Mouse (Mus musculus) kidney, postnatal 14 days (tissue): ENCODE measurements around the gene Atp1a1.

Experiments used
- DNase-seq: peaks from one replicate; pipeline ENCODE4 v3.0.0; 2022; ENCODE audit warnings: mixed read lengths

Gene Atp1a1

DNA sequence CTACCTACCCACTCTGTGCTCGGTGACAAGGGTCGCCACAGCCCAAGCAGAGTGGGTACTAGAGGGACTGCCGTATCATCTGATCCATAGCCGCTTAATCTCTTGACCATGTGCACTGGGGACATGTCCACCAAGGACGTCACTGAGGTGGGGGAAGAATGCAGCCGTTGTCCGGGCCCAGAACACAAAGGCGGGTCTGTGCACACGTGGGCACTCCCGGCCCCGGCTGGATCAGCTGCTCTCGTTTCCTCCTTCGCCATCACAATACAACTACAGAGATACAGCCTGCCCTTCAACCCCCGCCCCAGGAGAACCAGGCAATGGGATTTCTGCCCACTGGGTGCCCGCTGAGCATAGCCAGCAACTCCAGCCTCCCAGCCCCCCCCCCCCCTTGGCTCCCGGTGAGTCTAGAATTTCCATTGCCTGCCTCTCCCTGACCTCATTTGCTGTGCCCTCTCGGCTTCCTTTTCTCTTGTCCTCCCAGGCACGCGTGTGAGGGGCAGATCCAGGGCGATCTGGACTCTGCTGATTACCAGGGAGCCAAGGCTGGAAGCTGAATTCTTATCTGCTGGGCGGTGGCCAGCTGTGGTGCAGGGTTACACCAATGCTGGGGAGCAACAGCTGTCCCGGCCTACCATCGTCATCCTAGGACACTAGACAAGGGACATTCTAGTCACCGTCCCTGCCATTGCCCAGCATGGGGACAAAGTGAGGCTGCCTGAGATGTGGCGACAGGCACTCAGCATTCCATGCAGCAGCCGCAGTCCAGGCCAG, 52.8 kb downstream of the Atp1a1 start:
- DNase-seq: no peak

DNA sequence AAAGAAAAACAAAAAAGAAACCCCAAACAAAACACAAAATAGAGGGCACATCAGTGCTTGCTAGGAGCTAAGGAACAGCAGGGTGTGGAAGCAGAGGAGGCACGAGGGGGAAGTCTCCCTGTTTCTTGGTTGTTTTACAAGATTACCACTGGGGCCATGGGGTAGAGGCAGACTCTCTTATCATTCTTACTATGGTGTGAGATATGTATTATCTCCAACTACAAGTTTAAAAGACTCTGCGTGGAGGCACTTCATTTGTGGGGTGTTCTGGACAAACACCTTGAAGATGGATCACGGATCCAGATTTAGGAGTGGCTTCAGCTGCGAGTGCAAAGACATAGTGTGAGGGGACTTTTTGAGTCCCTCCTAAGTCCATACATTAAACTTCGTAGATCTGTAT, 54.7 kb downstream of the Atp1a1 start:
- no peak for DNase-seq

DNA sequence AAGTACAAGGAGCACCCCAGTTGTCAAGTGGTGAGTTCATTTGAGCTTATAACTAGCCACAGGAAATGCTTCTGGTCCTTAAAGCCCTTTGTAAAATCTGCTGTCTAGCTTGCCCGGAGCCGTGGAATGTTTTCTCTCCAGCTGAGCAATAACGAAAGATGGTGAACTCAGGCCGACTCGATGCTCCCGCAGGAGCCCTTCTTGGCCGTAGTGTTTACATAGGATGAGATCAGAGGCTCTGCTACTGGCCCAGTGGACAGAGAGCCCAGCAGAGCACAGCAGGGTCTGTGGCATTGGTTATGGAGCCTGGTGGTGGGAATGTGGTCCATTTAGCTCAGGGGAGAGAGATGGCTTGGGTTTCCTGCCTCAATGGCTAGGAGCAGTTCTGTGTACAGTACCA, 60.4 kb downstream of the Atp1a1 start:
- peak; percentile 35 for DNase-seq

DNA sequence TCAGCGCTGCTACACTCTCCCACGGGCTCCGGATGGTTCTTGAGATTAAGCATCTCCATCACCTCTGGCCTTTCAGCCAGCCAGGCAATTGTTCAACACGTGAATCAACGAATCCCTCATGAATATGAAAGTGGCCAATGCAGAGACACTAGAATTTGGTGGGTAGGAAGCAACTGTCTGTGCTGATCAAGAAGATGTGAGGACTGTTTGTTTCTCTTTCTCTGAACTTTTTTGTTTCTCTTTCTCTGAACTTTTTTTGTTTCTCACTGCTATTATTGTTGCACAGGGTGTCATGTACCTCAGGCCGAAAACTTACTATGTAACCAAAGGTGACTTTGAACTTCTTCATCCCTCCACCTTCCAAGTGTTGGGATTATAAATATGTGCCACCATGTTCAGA, 62.9 kb downstream of the Atp1a1 start:
- DNase-seq: no peak

DNA sequence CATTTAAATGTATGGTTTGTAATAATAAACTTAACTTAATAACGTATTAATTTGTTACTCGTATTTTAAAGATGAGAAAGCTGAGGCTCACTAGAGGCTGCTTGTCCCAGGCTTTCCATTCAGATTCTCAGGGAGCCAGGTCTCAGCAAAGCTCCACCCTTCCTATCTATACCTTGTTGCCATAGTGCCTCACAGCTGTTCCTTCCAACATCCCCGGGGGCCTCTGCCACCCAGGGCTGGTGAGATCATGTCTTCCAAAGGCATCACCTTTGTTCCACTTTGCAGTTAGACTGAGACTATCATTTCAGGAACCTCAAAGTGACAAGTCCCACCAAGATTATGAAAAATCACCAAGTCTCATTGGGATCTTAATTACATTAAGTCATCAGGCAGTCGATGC, 63.9 kb downstream of the Atp1a1 start:
- DNase-seq: no peak

DNA sequence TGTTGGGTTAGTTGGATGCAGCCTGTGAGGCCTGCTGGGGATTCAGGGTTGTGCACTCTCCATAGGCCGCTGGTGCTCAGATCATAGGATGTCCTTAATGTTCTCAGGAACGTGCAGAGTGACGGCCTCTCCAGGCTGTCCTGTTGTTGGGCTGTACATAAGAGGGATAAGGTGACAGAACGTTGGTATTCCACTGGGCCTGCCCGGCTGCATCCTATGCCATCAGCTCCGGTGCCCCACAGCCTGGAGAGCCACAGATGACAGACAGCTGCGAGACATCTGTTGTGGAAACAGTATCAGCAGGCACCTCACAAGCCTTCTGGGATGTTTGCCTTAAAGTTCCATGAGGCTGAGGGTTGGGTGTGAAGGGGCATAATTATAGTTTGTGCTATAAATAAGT, 68.2 kb downstream of the Atp1a1 start:
- DNase-seq: no peak

DNA sequence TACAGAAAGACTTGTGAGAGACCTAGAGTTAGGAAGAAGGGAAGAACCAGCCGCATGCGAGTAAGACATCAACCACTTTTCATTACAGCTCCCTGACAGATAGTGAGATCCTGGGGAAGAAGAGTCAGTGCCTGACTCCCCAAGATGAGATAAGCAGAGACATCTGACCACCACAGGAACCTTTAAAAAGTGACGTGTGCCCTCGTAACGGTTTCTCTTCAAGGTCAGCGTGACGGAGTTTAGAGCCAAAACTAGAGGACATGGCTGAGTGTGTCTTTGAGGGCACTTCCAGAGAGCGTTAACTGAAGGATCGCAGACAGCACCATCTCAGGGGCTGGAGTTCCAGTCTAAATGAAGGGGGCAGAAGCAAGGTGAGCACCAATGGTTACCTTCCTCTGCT, 70.2 kb downstream of the Atp1a1 start:
- no peak for DNase-seq

DNA sequence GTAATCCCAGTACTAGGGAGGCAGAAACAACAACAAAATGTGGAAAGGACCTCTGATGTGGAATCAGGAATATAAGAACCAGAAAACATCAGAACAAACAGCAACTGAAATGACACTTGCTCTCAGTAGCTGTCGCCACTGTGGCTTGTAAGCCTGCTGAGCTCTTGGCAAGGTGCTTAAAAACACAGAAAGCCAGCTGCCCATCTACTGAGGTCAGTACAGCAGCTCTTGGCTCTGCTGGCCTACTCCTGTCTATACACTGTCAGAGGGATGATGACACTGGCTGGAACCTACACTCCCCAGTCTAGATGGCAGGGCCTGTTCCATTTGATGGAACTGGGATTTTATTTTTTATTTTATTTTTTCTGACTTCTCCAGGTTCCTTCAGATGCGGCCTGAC, 71.1 kb downstream of the Atp1a1 start:
- no peak for DNase-seq

DNA sequence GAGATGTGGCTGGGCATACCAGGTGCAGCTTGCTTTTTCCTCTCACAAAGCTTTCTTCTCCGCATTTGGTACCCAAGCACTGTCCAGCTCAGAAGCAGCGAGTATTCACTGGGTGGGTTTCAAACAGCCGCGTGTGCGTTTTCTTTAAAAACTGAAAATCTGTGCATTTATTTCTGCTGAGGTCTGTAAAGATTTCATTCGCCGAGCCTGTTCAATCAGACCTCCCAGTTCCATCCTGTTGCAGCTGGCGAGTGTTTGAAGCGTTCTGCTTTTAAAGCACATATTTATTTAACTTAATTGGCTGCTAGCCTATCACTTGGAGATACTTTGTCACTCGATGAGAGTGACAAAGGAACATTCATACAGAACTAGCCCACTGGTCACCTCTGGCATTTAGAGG, 73.6 kb downstream of the Atp1a1 start:
- DNase-seq: no peak

DNA sequence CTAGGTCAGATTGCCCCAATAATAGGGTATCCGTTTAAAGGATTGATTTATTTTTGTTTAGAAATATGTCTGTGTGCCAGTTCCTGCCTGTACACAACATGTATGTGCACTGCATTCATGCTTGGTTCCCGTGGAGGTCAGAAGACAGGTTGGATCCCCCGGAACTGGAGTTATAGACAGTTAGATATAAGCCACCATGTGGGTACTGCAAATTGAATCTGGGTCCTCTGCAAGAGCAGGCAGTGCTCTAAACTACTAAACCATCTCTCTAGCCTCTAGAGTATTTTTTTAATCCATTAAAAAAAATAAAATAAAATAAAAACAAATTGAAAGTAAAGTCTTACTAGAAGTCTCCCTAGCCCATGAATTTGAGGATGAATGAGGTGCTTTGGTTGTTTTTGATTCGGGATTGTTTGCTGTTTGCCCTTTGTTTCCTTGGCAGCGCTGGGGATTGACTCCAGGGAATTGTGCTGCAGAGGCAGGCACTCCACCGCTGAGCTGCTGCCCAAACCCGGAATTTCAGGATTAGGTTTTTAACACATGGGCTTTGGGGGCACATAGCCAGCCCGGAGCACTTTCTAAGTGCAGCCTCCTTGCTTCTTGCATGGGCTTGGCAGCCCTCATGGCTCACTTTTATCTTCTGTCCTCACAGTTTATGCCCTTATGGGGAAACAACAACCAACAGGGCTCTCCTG, 75.4 kb downstream of the Atp1a1 start:
- no peak for DNase-seq

DNA sequence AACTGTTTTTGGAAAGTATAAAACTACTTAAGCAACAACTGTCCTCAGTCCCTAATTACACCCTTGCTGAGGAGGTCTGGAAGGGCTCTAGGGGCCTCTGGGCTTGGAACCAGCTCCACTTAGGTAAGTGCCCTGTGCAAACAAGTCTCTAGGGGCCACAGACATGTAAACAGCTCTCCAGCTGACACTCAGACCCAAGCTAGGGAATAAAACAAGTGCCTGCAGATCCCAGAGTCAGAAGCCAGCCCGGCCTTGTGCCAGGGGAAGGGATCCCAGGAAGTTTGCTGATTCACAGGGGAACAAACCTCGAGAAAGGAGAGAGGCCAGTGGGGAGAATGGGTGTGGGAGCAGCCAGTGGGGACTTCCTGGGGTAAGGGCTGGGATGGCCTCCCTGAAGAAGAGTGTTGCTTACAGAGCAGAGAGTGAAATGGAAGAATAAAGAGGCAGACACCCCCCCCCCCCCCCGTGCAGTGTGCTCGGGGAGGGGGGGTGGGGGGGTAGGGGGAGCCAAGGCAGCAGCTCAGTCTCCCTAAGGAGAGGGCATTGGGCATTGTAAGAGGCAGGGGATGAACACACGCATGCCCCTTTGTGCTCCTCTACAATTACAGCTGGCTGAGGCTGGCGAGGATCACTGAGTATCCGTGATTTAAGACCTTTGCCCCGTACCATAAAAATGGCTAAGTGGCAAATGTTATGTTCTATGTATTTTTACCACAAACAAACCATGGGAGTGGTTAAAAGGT, 76.2 kb downstream of the Atp1a1 start:
- DNase-seq: peak; percentile 44

DNA sequence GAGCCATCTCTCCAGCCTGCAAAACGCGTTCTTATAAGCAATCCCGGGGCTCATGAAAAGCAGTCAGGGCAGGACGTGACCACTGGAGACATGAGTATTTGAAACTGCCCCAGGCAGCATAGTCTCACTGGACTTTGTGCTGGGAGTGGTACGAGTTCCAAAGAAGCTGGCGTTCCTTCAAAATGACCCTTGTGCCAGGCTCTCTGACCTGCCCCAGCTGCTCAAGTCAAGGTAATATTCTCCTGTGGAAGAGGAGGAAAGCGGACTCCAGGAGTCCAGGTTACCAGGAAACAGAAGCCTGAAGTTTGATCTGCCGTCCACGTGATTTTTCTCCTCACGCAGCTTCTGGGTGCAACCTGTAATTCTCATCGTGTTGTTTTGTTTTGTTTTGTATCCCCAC, 77.9 kb downstream of the Atp1a1 start:
- peak; percentile 88 for DNase-seq
